Mouse (Mus musculus): ENCODE measurements around the gene Gm12216. TPM values are rescaled to one million over a fixed set of nuclear protein-coding genes. Genes with fewer than 3 reads are reported as not detected.

Gm12216 gene
- total RNA-seq, 2 experiments from 2014 or later = 1.6 TPM

- DNase-seq = no peak
- intact Hi-C loops (cut with DNase I) = no loop called here
Measured at GRCm38 (mm10) chr11:53777736-53778135, 81.3 kb downstream of the Gm12216 start.

GRCm38 (mm10) chr11:53774659-53775255 lies 84.3 kb downstream of the Gm12216 start:
- intact Hi-C loops (cut with DNase I) = no loop called here
- no peak for DNase-seq

- intact Hi-C loops (cut with DNase I) = no loop called here
- DNase-seq = no peak
Measured at GRCm38 (mm10) chr11:53773641-53774360, 85.3 kb downstream of the Gm12216 start.

GRCm38 (mm10) chr11:53773087-53773486 lies 86.0 kb downstream of the Gm12216 start, which contains the start of gene Gm17334:
Gene Gm17334 (minus strand): TSS chr11:53773187.
- intact Hi-C loops (cut with DNase I) = no loop called here
- DNase-seq = no peak

DNA sequence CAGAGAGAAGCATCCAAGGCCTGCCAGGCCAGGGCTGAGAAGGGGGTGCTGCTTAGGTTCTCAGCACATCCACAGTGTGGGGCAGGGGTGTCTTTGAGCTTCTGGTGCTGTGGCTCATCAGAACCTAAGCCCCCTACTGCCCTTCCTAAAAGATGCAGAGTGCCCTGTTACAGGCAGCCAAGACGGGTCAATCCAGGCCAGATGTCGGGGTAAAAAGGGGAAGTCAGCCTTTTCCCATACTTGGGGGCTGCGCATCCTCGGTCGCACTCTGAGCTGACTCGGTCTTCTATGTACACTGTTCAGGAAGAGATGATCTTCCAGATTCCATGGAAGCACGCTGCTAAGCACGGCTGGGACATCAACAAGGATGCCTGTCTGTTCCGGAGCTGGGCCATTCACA lies 86.5 kb downstream of the Gm12216 start:
- intact Hi-C loops (cut with DNase I) = no loop called here
- DNase-seq = no peak

- intact Hi-C loops (cut with DNase I) = loop anchor here (2.0 kb wide), 2 partner anchors 24 to 48 kb away; no protein-coding TSS in a partner anchor
- DNase-seq = no peak
Measured at GRCm38 (mm10) chr11:53771001-53771744, 87.9 kb downstream of the Gm12216 start.

GRCm38 (mm10) chr11:53770125-53770791 lies 88.8 kb downstream of the Gm12216 start:
- DNase-seq = peak; percentile 79 to 85
- intact Hi-C loops (cut with DNase I) = loop anchor here (2.0 kb wide), 2 partner anchors 25 to 49 kb away; no protein-coding TSS in a partner anchor

DNA sequence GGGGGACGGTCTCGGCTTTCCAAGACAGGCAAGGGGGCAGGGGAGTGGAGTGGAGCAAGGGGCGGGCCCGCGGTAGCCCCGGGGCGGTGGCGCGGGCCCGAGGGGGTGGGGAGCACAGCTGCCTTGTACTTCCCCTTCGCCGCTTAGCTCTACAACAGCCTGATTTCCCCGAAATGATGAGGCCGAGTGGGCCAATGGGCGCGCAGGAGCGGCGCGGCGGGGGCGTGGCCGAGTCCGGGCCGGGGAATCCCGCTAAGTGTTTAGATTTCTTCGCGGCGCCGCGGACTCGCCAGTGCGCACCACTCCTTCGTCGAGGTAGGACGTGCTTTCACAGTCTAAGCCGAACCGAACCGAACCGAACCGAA lies 89.3 kb downstream of the Gm12216 start, which contains the start of gene Irf1:
TSS of gene Irf1 (plus strand) at position 255 of the 365 bp plus-strand sequence.
- DNase-seq = peak; percentile 94 to 96
- intact Hi-C loops (cut with DNase I) = loop anchor here (2.0 to 10.0 kb wide), 3 partner anchors 25 to 335 kb away; partner anchors contain the start of gene P4ha2

DNA sequence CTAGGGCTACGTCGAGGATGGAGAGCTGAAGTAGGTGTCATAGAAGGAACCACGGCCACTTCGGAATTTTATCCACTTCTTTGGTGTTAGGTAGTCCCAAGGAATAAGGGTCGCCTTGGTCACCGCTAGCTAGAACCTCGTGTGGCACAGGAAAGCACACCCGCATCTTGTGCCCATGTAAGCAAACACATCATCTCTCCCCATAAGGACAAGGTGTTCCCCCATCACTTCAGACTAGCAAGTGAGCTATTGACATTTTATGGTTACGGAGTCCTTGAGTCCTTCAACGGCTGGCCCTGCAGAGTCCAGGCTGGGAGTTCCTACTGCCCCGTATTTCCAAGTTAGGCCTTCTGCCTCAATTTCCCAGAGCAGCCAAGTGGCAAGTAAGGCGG lies 89.9 kb downstream of the Gm12216 start:
- DNase-seq = no peak
- intact Hi-C loops (cut with DNase I) = loop anchor here (10.0 kb wide), 1 partner anchor 336 kb away; the partner anchor contains the start of gene P4ha2

DNA sequence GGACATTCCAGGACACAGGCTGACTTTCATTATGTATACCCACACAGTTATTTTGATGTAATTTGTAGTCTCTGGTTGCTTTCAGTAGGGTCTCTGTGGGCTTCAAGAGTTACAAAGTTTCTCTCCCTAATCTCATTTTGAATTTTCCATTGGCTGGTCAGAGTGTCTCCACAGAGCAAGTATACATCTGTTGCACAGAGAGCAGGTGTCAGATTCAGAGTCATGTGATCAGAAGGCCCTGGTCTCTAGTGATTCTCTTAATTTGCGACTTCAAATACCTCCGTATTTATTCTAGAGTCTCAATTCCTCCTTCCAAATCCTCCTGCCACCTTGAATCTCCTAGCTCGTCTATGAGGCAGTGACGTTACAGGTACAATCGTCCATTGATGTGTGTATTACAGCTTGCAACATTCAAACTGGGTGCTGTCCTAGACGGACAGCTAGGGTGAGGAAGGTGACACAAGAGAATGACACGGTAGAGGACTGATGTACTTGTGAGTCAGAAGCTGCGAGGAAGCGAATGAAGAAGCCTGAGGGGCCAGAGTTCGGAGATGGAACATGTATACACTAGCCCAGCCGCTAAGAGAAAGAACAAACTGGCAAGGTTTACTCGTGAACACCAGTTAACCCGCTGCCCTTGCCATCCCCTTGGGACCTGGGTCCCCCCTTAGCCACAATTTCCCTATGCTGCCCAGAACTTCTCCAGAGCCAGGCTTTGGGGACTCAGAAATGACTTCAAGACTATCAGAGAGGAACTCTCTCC lies 90.5 kb downstream of the Gm12216 start:
- DNase-seq = no peak
- intact Hi-C loops (cut with DNase I) = loop anchor here (10.0 kb wide), 1 partner anchor 336 kb away; the partner anchor contains the start of gene P4ha2

DNA sequence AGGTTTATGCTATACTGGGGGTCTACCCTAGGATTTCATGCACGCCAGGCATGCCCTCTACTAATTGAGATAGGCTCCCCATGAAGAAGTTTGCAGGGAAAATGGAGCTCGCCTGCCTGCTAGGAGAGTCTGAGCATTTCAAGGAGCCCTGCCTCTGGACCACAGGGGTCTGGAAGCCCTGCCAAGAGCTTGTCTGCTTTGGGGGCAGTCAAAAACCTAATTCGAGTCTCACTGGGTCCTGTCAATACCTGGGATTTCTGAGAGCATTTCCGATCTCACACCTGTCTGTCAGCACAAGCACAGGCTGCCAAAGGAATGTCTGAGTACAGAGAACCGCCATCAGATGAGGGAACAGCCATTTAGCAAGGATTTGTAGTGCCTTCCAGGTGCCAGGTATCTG lies 94.5 kb downstream of the Gm12216 start:
- DNase-seq = no peak
- intact Hi-C loops (cut with DNase I) = loop anchor here (10.0 kb wide), 1 partner anchor 340 kb away; the partner anchor contains the start of gene P4ha2

GRCm38 (mm10) chr11:53763496-53764140 lies 95.4 kb downstream of the Gm12216 start:
- DNase-seq = peak; percentile 91 to 95
- intact Hi-C loops (cut with DNase I) = loop anchor here (2.0 to 10.0 kb wide), 3 partner anchors 33 to 341 kb away; partner anchors contain the start of gene P4ha2

GRCm38 (mm10) chr11:53762827-53763495 lies 96.1 kb downstream of the Gm12216 start:
- intact Hi-C loops (cut with DNase I) = loop anchor here (2.0 to 10.0 kb wide), 3 partner anchors 34 to 342 kb away; partner anchors contain the start of gene P4ha2
- DNase-seq = peak; percentile 86 to 87

DNA sequence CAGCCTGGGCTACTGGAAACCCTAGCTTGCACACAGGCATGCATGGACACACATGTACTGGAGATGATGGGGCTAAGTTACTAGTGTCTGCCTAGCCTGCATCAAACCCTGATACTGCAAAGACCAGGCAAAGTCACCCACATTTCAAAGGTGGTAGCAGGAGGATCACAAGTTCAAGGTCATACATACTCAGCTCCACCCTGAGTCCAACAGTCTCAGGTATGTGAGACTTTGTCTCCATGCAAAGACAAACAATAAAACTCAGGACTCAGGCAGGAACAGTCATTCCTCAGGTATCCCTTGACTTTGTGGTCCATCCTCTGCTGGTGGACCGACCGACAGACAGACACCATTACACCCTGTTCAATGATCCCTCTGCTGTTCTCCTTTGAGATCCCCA lies 96.6 kb downstream of the Gm12216 start:
- no peak for DNase-seq
- intact Hi-C loops (cut with DNase I) = loop anchor here (2.0 to 10.0 kb wide), 3 partner anchors 34 to 342 kb away; partner anchors contain the start of gene P4ha2

DNA sequence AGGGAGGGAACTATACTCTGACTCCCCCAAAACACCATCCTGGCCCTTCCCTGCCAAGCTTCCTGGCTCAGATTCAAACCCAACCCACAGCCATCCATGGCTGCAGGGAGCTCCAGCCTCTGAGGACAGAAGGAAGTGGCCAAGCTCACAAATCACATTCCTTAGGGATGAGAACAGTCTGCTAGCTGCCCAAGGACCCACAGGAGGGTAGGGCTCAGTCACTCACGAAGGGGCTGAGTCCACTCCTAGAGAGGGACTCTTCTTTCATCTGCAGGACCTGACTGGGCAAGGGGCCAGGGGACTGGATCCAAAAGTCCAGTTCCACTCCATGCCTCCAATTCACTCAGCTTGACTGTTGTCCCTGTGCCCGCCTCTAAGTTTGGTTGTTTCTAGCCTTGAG lies 97.2 kb downstream of the Gm12216 start:
- intact Hi-C loops (cut with DNase I) = loop anchor here (2.0 to 10.0 kb wide), 3 partner anchors 35 to 343 kb away; partner anchors contain the start of gene P4ha2
- peak; percentile 78 to 80 for DNase-seq

- intact Hi-C loops (cut with DNase I) = loop anchor here (10.0 kb wide), 1 partner anchor 344 kb away; the partner anchor contains the start of gene P4ha2
- no peak for DNase-seq
Measured at GRCm38 (mm10) chr11:53761284-53761683, 97.8 kb downstream of the Gm12216 start.

GRCm38 (mm10) chr11:53759545-53760406 lies 99.3 kb downstream of the Gm12216 start:
- intact Hi-C loops (cut with DNase I) = loop anchor here (10.0 kb wide), 1 partner anchor 345 kb away; the partner anchor contains the start of gene P4ha2
- DNase-seq = no peak

Data from heart, postnatal 36 days (tissue).